In the genomic region with DNA sequence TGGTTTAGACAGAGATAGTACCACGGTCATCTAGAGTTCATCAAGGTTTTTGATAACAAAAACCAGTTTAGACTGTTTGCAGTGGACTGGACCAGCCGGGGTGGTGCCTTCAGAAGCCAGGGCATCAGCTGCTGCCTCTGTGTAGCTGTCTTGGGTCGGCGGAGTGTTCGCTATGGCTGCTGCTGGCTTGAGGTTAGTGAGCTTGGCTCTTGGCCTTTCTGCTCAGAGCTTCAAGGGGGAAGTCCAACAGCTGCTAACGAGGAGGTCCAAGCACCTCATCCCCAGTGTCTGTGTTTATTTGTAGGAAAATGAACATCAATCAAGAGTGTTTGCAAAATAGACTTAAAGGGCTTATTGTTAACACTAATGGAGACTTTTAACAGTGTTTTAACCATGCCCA, we compare ENCODE assay signal across 24 mouse cellular contexts.
DNase-seq lines count a peak whose midpoint lies in the region; ATAC-seq and TF ChIP-seq lines count a peak whose summit lies in the region.
"Had no signal": no experiment of that assay in that cellular context is flagged by ENCODE, and none has a peak within 500 bp of the region (broad histone marks: within the 10 kb centered on the region; RNA-seq: fewer than 3 reads in every experiment).

No protein-coding gene starts in this region.

- no peak overlapping the region for H3K27ac ChIP-seq in cerebellum, adult 2 months (ENCODE audit: insufficient read depth, low read length)
- H3K27ac ChIP-seq in kidney, embryonic 16.5 days (ENCODE audit: low read length): no peak overlapping the region
- no peak overlapping the region for H3K27ac ChIP-seq in lung, embryonic 16.5 days (ENCODE audit: low read length)
- H3K27ac ChIP-seq: embryonic facial prominence, embryonic 12.5 days; embryonic facial prominence, embryonic 15.5 days; gastrocnemius, adult 2 months; heart, adult 2 months; hindbrain, embryonic 13.5 days had no signal

- H3K9ac ChIP-seq in kidney, embryonic 16.5 days (replicated peaks; ENCODE audit: low read length): no peak overlapping the region
- no peak overlapping the region for H3K9ac ChIP-seq in lung, embryonic 16.5 days (ENCODE audit: low read length)
- H3K9ac ChIP-seq: embryonic facial prominence, embryonic 12.5 days; embryonic facial prominence, embryonic 15.5 days; forebrain, postnatal 0 days; hindbrain, embryonic 13.5 days had no signal

- H3K4me2 ChIP-seq in kidney, embryonic 16.5 days (replicated peaks; ENCODE audit: low read depth, low read length): no peak overlapping the region
- no peak overlapping the region for H3K4me2 ChIP-seq in lung, embryonic 16.5 days (ENCODE audit: low read depth, low read length)
- H3K4me2 ChIP-seq: embryonic facial prominence, embryonic 12.5 days; embryonic facial prominence, embryonic 15.5 days; heart, embryonic 11.5 days; hindbrain, embryonic 13.5 days had no signal

- TF ChIP-seq POLR2A in cerebellum, adult 2 months (IDR thresholded peaks at IDR 0.05; ENCODE audit: borderline replicate concordance, insufficient read depth, low read length): no peak
- TF ChIP-seq POLR2A in lung, adult 2 months (IDR thresholded peaks at IDR 0.05; ENCODE audit: borderline replicate concordance, extremely low read depth, low read depth, low read length): no peak

- ATAC-seq in kidney, embryonic 16.5 days (ENCODE audit: low FRiP score, low TSS enrichment): no peak
- peak; percentile 69 for ATAC-seq in lung, embryonic 16.5 days (ENCODE audit: low read depth)
- ATAC-seq: activated CD4-positive, CD25-positive, alpha-beta regulatory T cell, adult 4 months; forebrain, embryonic 14.5 days; forebrain, postnatal 0 days; hindbrain, embryonic 16.5 days had no signal

- no peaks in the 10 kb centered on the region for H3K27me3 ChIP-seq in cerebellum, adult 2 months (ENCODE audit: control insufficient read depth, insufficient read depth, low read length)
- H3K27me3 ChIP-seq in kidney, embryonic 16.5 days (ENCODE audit: insufficient read depth, low read length): no peaks in the 10 kb centered on the region
- no peaks in the 10 kb centered on the region for H3K27me3 ChIP-seq in lung, embryonic 16.5 days (ENCODE audit: control insufficient read depth, insufficient read depth, low read depth, low read length)
- H3K27me3 ChIP-seq: embryonic facial prominence, embryonic 12.5 days; embryonic facial prominence, embryonic 15.5 days; hindbrain, embryonic 13.5 days had no signal

- DNase-seq in cerebellum, postnatal 10 days: peak; percentile 13 to 26
- no peak for DNase-seq in cerebellum, adult 2 months
- DNase-seq in kidney, postnatal 4 days: peak; percentile 8 to 14
- DNase-seq in lung, adult 2 months: no peak
- peak; percentile 17 to 72 for DNase-seq in lung, postnatal 4 days
- DNase-seq in gastrocnemius, postnatal 10 days: no peak
- DNase-seq: adrenal gland, adult 8-10 months; adrenal gland, postnatal 25 days; cerebellum, adult 11-12 months; cerebellum, adult 9-10 months; cerebellum, postnatal 25 days; forebrain, postnatal 0 days; gastrocnemius, adult 2 months; gastrocnemius, postnatal 25 days; heart, adult 2 months had no signal

- no peaks in the 10 kb centered on the region for H3K9me3 ChIP-seq in kidney, embryonic 16.5 days (ENCODE audit: low read length)
- no peaks in the 10 kb centered on the region for H3K9me3 ChIP-seq in lung, embryonic 16.5 days (ENCODE audit: control insufficient read depth, low read length)
- H3K9me3 ChIP-seq: embryonic facial prominence, embryonic 12.5 days; embryonic facial prominence, embryonic 15.5 days; hindbrain, embryonic 13.5 days had no signal

- WGBS in cerebellum, adult 2 months: 63% methylated on average over 6 of the region's 6 CpGs
- 79% methylated on average over 6 of the region's 6 CpGs for WGBS in kidney, embryonic 16.5 days
- WGBS in lung, embryonic 16.5 days: 36% methylated on average over 6 of the region's 6 CpGs
- 61% methylated on average over 6 of the region's 6 CpGs for WGBS in lung, adult 2 months

- H3K4me3 ChIP-seq in cerebellum, adult 2 months (replicated peaks; ENCODE audit: insufficient read depth, low read depth, low read length): no peak overlapping the region
- H3K4me3 ChIP-seq in kidney, embryonic 16.5 days (ENCODE audit: low read length): no peak overlapping the region
- H3K4me3 ChIP-seq in lung, embryonic 16.5 days (ENCODE audit: low read length): no peak overlapping the region
- no peak overlapping the region for H3K4me3 ChIP-seq in lung, adult 2 months (replicated peaks; ENCODE audit: extremely low read depth, low read depth, low read length)
- H3K4me3 ChIP-seq: embryonic facial prominence, embryonic 12.5 days; embryonic facial prominence, embryonic 15.5 days; gastrocnemius, adult 2 months; heart, adult 2 months; hindbrain, embryonic 13.5 days had no signal

- no peak for TF ChIP-seq CTCF in cerebellum, adult 2 months (IDR thresholded peaks at IDR 0.05; ENCODE audit: borderline replicate concordance, insufficient read depth, low read depth, low read length)
- no peak for TF ChIP-seq CTCF in lung, adult 2 months (IDR thresholded peaks at IDR 0.05; ENCODE audit: insufficient read depth, low read length)

- H3K36me3 ChIP-seq in kidney, embryonic 16.5 days (ENCODE audit: insufficient read depth, low read length): no peaks in the 10 kb centered on the region
- H3K36me3 ChIP-seq in lung, embryonic 16.5 days (ENCODE audit: control insufficient read depth, insufficient read depth, low read length): no peaks in the 10 kb centered on the region
- H3K36me3 ChIP-seq: embryonic facial prominence, embryonic 12.5 days; embryonic facial prominence, embryonic 15.5 days; hindbrain, embryonic 13.5 days had no signal

- H3K4me1 ChIP-seq in cerebellum, adult 2 months (ENCODE audit: control insufficient read depth, insufficient read depth, low read length): no peaks in the 10 kb centered on the region; the same call in 1 of the 2 replicates
- 0 out of 2 replicates have a peak, but pooled peaks cover 3% of the 10 kb centered on the region for H3K4me1 ChIP-seq in kidney, embryonic 16.5 days (ENCODE audit: insufficient read depth, low read length)
- H3K4me1 ChIP-seq in lung, embryonic 16.5 days (replicated peaks; ENCODE audit: control insufficient read depth, insufficient read depth, low read length): no peaks in the 10 kb centered on the region
- H3K4me1 ChIP-seq in lung, adult 2 months (ENCODE audit: control insufficient read depth, insufficient read depth, low read length): no peaks in the 10 kb centered on the region
- H3K4me1 ChIP-seq: embryonic facial prominence, embryonic 12.5 days; embryonic facial prominence, embryonic 15.5 days; hindbrain, embryonic 13.5 days had no signal

Comparison
In these comparisons a context has a peak if more than half of its experiments do, and no peak if none do; other contexts are left out.
1. DNase-seq: peak in cerebellum, postnatal 10 days (2 of 2), kidney, postnatal 4 days (2 of 2) and lung, postnatal 4 days (2 of 2); none in cerebellum, adult 2 months (0 of 2), lung, adult 2 months (single experiment) and gastrocnemius, postnatal 10 days (single experiment).